Mouse (Mus musculus): ENCODE measurements around the gene Dpt. TPM values are rescaled to one million over a fixed set of nuclear protein-coding genes. Genes with fewer than 3 reads are reported as not detected.

Gene Dpt
- total and polyA plus RNA-seq, 3 experiments: not detected

GRCm38 (mm10) chr1:164862946-164863883, 66.8 kb downstream of the Dpt start:
- Histone ChIP-seq H3K27me3 (replicated peaks) (no peaks in the 10 kb centered on the region), H3K9me3 (replicated peaks; ENCODE audit: low read length) (no peaks in the 10 kb centered on the region), H3K9ac (ENCODE audit: insufficient read depth, low read depth) (no peak overlapping the region), H3K4me3 (replicated peaks in 1 of 3; ENCODE audit: low read depth in 2 of 3, low read length in 2 of 3, poor library complexity in 1 of 3) (no peak overlapping the region), H3K79me2 (replicated peaks; ENCODE audit: control insufficient read depth, extremely low read depth, insufficient read depth, poor library complexity, severe bottlenecking) (no peaks in the 10 kb centered on the region), H3K27ac (ENCODE audit: insufficient read depth, low read depth) (no peak overlapping the region), H3K4me1 (ENCODE audit: control insufficient read depth in 1 of 2, insufficient read depth in 2 of 2) (no peaks in the 10 kb centered on the region), H3K4me2 (ENCODE audit: insufficient read depth, low read depth, poor library complexity, severe bottlenecking) (no peak overlapping the region), H3K36me3 (replicated peaks in 1 of 2; ENCODE audit: control insufficient read depth in 1 of 2, insufficient read depth in 1 of 2, low read length in 1 of 2) (no peaks in the 10 kb centered on the region)
- no peak for DNase-seq (ENCODE audit: extremely low read depth)
- in situ Hi-C loops (cut with MboI; ENCODE audit: low pct_ligation_motif_present, low pct_unique_long_range_greater_than_20kb, low sequenced_read_pairs): no loop called here
- TF ChIP-seq GABPA (IDR thresholded peaks at IDR 0.05; ENCODE audit: insufficient replicate concordance, low read depth, low read length): no peak
- TF ChIP-seq MXI1 (IDR thresholded peaks at IDR 0.05; ENCODE audit: low read depth, low read length): no peak
- no peak for TF ChIP-seq POLR2A (IDR thresholded peaks at IDR 0.05; ENCODE audit: low read depth, low read length)
- TF ChIP-seq ZC3H11A (IDR thresholded peaks at IDR 0.05; ENCODE audit: low read depth, low read length): no peak
- no peak for TF ChIP-seq TCF12 (IDR thresholded peaks at IDR 0.05; ENCODE audit: low read depth, low read length)
- no peak for TF ChIP-seq ZNF384 (IDR thresholded peaks at IDR 0.05; ENCODE audit: low read depth, low read length)
- TF ChIP-seq ELF1 (IDR thresholded peaks at IDR 0.05; ENCODE audit: low read depth, low read length): no peak
- TF ChIP-seq MAX (IDR thresholded peaks at IDR 0.05; ENCODE audit: low read length): no peak
- no peak for TF ChIP-seq MAFK (IDR thresholded peaks at IDR 0.05; ENCODE audit: insufficient replicate concordance, low read length)
- no peak for TF ChIP-seq MEF2A (IDR thresholded peaks at IDR 0.05; ENCODE audit: borderline replicate concordance, low read depth, low read length)
- no peak for TF ChIP-seq NELFE (IDR thresholded peaks at IDR 0.05; ENCODE audit: low read depth, low read length)
- no peak for TF ChIP-seq RCOR1 (conservative IDR thresholded peaks at IDR 0.05; ENCODE audit: low read depth, low read length)
- TF ChIP-seq ZKSCAN1 (IDR thresholded peaks at IDR 0.05; ENCODE audit: borderline replicate concordance, low read depth, low read length): no peak
- no peak for TF ChIP-seq USF2 (conservative IDR thresholded peaks at IDR 0.05; ENCODE audit: low read depth, low read length)
- TF ChIP-seq CTCF (conservative IDR thresholded peaks at IDR 0.05 in 1 of 2, IDR thresholded peaks at IDR 0.05 in 1 of 2; ENCODE audit: low read depth in 2 of 2, low read length in 2 of 2): no peak
- TF ChIP-seq CHD2 (IDR thresholded peaks at IDR 0.05; ENCODE audit: low read length): no peak
- dilution Hi-C loops (cut with MboI; ENCODE audit: extremely low pct_ligation_motif_present, extremely low pct_unique_long_range_greater_than_20kb, low sequenced_read_pairs): no loop called here

GRCm38 (mm10) chr1:164864666-164865065, 68.2 kb downstream of the Dpt start:
- in situ Hi-C loops (cut with MboI; ENCODE audit: low pct_ligation_motif_present, low pct_unique_long_range_greater_than_20kb, low sequenced_read_pairs): no loop called here
- H3K27me3 ChIP-seq (replicated peaks): no peaks in the 10 kb centered on the region

More at GRCm38 (mm10) chr1:164864666-164865065, 68.2 kb downstream of the Dpt start:
- Histone ChIP-seq H3K36me3 (replicated peaks in 1 of 2; ENCODE audit: control insufficient read depth in 1 of 2, insufficient read depth in 1 of 2, low read length in 1 of 2) (no peaks in the 10 kb centered on the region), H3K4me1 (ENCODE audit: control insufficient read depth in 1 of 2, insufficient read depth in 2 of 2) (no peaks in the 10 kb centered on the region), H3K79me2 (replicated peaks; ENCODE audit: control insufficient read depth, extremely low read depth, insufficient read depth, poor library complexity, severe bottlenecking) (no peaks in the 10 kb centered on the region), H3K9ac (ENCODE audit: insufficient read depth, low read depth) (no peak overlapping the region), H3K4me3 (replicated peaks in 1 of 3; ENCODE audit: low read depth in 2 of 3, low read length in 2 of 3, poor library complexity in 1 of 3) (no peak overlapping the region), H3K4me2 (ENCODE audit: insufficient read depth, low read depth, poor library complexity, severe bottlenecking) (no peak overlapping the region), H3K9me3 (replicated peaks; ENCODE audit: low read length) (no peaks in the 10 kb centered on the region), H3K27ac (ENCODE audit: insufficient read depth, low read depth) (no peak overlapping the region)
- dilution Hi-C loops (cut with MboI; ENCODE audit: extremely low pct_ligation_motif_present, extremely low pct_unique_long_range_greater_than_20kb, low sequenced_read_pairs): no loop called here
- no peak for DNase-seq (ENCODE audit: extremely low read depth)
- TF ChIP-seq E2F4 (IDR thresholded peaks at IDR 0.05; ENCODE audit: insufficient replicate concordance, low read depth, low read length) (no peak), TBP (conservative IDR thresholded peaks at IDR 0.05; ENCODE audit: low read depth, low read length) (no peak), RAD21 (IDR thresholded peaks at IDR 0.05; ENCODE audit: low read depth, low read length) (no peak), NRF1 (IDR thresholded peaks at IDR 0.05; ENCODE audit: low read depth, low read length) (no peak), ELF1 (IDR thresholded peaks at IDR 0.05; ENCODE audit: low read depth, low read length) (no peak), UBTF (IDR thresholded peaks at IDR 0.05; ENCODE audit: low read depth, low read length) (no peak), MAFK (IDR thresholded peaks at IDR 0.05; ENCODE audit: insufficient replicate concordance, low read length) (no peak), MEF2A (IDR thresholded peaks at IDR 0.05; ENCODE audit: borderline replicate concordance, low read depth, low read length) (no peak)

All from CH12.LX (cell line).